Mouse (Mus musculus) layer of hippocampus, adult 18-20 months (tissue): ENCODE results near the gene Gm8297. TPM values are rescaled to one million over a fixed set of nuclear protein-coding genes. Genes with fewer than 3 reads are reported as not detected.
"Not testable (repeated sequence)": the region's sequence is repeated elsewhere in the genome, so short reads cannot be mapped to it uniquely, and the experiment has no call there.

Experiments used
- DNase-seq, 2 experiments: peaks; one replicate each; pipeline ENCODE4 v3.0.0; 2022; ENCODE audit warnings: low spot score in 2 of 2
- long read RNA-seq: library from polyadenylated mRNA; stranded (forward); transcript quantifications from one replicate; pipeline ENCODE4 v2.0.0, GENCODE M21; 2021
- total RNA-seq, 2 experiments: library from RNA; stranded (reverse); gene quantifications; 2 replicates each; pipeline ENCODE4 v1.2.3; 2021

Gm8297 gene
- not detected for total RNA-seq
- long read RNA-seq: 0 reads

- not testable (repeated sequence) for DNase-seq
These were observed at the start of gene Gm8297 for GRCm38 (mm10) chr14:4983635-4984034. TSS of gene Gm8297 (plus strand) at chr14:4983935.

DNA sequence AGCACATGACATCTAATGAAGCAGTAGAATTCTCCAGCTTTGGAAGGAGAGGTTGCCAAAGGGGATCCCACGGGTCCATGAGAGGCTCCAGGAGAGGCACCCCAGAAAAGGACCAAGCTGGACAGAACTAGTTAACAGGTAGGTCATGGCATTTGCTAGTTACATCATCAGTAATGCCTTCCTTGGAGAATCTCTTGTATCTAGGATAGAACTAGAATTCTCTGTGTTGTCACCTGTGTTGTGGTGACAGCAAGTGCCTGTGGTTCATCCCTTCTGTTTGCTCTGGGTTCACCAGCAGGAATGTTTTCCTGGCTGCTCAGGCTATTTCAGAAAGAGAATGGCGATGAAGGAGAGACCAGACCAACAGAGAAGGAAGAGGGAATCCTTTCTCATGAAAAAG, 31.9 kb downstream of the Gm8297 start, which contains the start of gene Gm3298:
TSS of gene Gm3298 (plus strand) at position 301 of the 400 bp plus-strand sequence.
- DNase-seq: not testable (repeated sequence)

Other genes with a start within 250 kb of the Gm8297 start
- gene Gm9602, start 207.6 kb upstream of the Gm8297 start, total RNA-seq: not detected
- not detected for gene Gm3269, start 145.8 kb upstream of the Gm8297 start, total RNA-seq
- 10 to 100 TPM in 1 of 2 experiments, 1 to 10 TPM in 1; 9.0 to 12.1 TPM for gene Gm3264, start 128.4 kb upstream of the Gm8297 start, total RNA-seq
- not detected for gene Gm3278, start 91.5 kb upstream of the Gm8297 start, total RNA-seq
- not detected for gene Gm3298, start 32.0 kb downstream of the Gm8297 start, total RNA-seq
- not detected for gene 4930555G01Rik, start 66.7 kb downstream of the Gm8297 start, total RNA-seq
- 1 to 10 TPM; 1.5 to 1.8 TPM for gene Gm8281, start 87.1 kb downstream of the Gm8297 start, total RNA-seq
- not detected for gene Gm8279, start 147.6 kb downstream of the Gm8297 start, total RNA-seq
- not detected for gene Gm3317, start 180.6 kb downstream of the Gm8297 start, total RNA-seq
- not detected for gene Gm8271, start 201.9 kb downstream of the Gm8297 start, total RNA-seq